Mouse (Mus musculus) kidney, embryonic 14.5 days (tissue): ENCODE data around the gene Triobp. TPM values are rescaled to one million over a fixed set of nuclear protein-coding genes. Genes with fewer than 3 reads are reported as not detected.

Experiments used
- ATAC-seq: fragments of 200-750 bp; cut with Nextera tagmentation; 2 replicates; pipeline ENCODE4 v1.8.0; 2017; ENCODE audit warnings: moderate number of reproducible peaks, mild to moderate bottlenecking, moderate TSS enrichment, moderate library complexity; ENCODE audit not compliant: low FRiP score, low TSS enrichment
- H3K27ac ChIP-seq: fragments of 300-500 bp; sonication (generic); 2 replicates; pipeline ENCODE4 v1.5.1; 2014; ENCODE audit warnings: low read depth, mild to moderate bottlenecking, low read length, moderate library complexity, mixed read lengths
- H3K27me3 ChIP-seq: fragments of 300-500 bp; sonication (generic); 2 replicates; pipeline ENCODE4 v1.6.1; 2014; ENCODE audit warnings: mild to moderate bottlenecking, low read length; ENCODE audit not compliant: control insufficient read depth, insufficient read depth
- H3K36me3 ChIP-seq: fragments of 300-500 bp; sonication (generic); 2 replicates; pipeline ENCODE4 v1.6.1; 2014; ENCODE audit warnings: low read length, mixed read lengths; ENCODE audit not compliant: control insufficient read depth, insufficient read depth
- H3K4me1 ChIP-seq: fragments of 300-500 bp; sonication (generic); 2 replicates; pipeline ENCODE4 v1.6.1; 2014; ENCODE audit warnings: low read length, mixed read lengths; ENCODE audit not compliant: control insufficient read depth, insufficient read depth
- H3K4me2 ChIP-seq: fragments of 300-500 bp; sonication (generic); replicated peaks from 2 replicates; pipeline ENCODE4 v1.6.1; 2014; ENCODE audit warnings: low read depth, mild to moderate bottlenecking, low read length
- H3K4me3 ChIP-seq: fragments of 300-500 bp; sonication (generic); 2 replicates; pipeline ENCODE4 v1.5.1; 2014; ENCODE audit warnings: mild to moderate bottlenecking, low read length
- H3K9ac ChIP-seq: fragments of 300-500 bp; sonication (generic); 2 replicates; pipeline ENCODE4 v1.6.1; 2014; ENCODE audit warnings: low read depth, mild to moderate bottlenecking, low read length, moderate library complexity
- H3K9me3 ChIP-seq: fragments of 300-500 bp; sonication (generic); 2 replicates; pipeline ENCODE4 v1.6.1; 2016; ENCODE audit warnings: low read length; ENCODE audit not compliant: control insufficient read depth
- WGBS: fragments of 180-500 bp; shearing (Covaris S2); extraction: QIAGEN DNeasy Blood & Tissue Kit; methylation state at CpG from one replicate; pipeline ENCODE4 v1.1.7; 2014; 5-methylcytosine and 5-hydroxymethylcytosine counted together
- polyA plus RNA-seq: library from polyadenylated mRNA; unstranded; fragments of >200 nt; fragmentation: Nextera tagmentation; extraction: Ambion mirVana; gene quantifications from 2 replicates; pipeline ENCODE4 v1.2.1, GENCODE M21; 2014

Triobp gene
- polyA plus RNA-seq, 1 experiment from 2014 or later, result 54.9 TPM

GRCm38 (mm10) chr15:78908982-78909381 is 38.5 kb upstream of the Triobp start:
- Histone ChIP-seq H3K9me3 (no peaks in the 10 kb centered on the region), H3K4me1 (no peaks in the 10 kb centered on the region), H3K36me3 (peaks cover 70% of the 10 kb centered on the region), H3K27me3 (no peaks in the 10 kb centered on the region), H3K9ac (no peak overlapping the region), H3K27ac (no peak overlapping the region), H3K4me2 (no peak overlapping the region), H3K4me3 (no peak overlapping the region)
- WGBS, result 91% methylated on average over 8 of the region's 8 CpGs
- ATAC-seq, result no peak

GRCm38 (mm10) chr15:78912040-78912439 is 35.5 kb upstream of the Triobp start:
- peaks cover 20% of the 10 kb centered on the region for H3K4me1 ChIP-seq
- 39% methylated on average over 9 of the region's 9 CpGs for WGBS
- H3K27me3 ChIP-seq, result no peaks in the 10 kb centered on the region
- ATAC-seq, result no peak
- no peaks in the 10 kb centered on the region for H3K9me3 ChIP-seq
- H3K4me2 ChIP-seq, result no peak overlapping the region
- no peak overlapping the region for H3K4me3 ChIP-seq
- H3K9ac ChIP-seq, result no peak overlapping the region
- peaks cover 41% of the 10 kb centered on the region for H3K36me3 ChIP-seq
- H3K27ac ChIP-seq, result no peak overlapping the region

GRCm38 (mm10) chr15:78913632-78914090 is 33.9 kb upstream of the Triobp start, which contains the start of gene Pdxp:
Gene Pdxp, plus strand, starts transcription at chr15:78913919.
- WGBS, result under 1% methylated on average over 51 of the region's 51 CpGs
- Histone ChIP-seq H3K27me3 (no peaks in the 10 kb centered on the region), H3K9me3 (no peaks in the 10 kb centered on the region), H3K4me2 (peak within 1 kb of the TSS; percentile 97), H3K4me1 (peaks cover 26% of the 10 kb centered on the region), H3K27ac (peak within 1 kb of the TSS; percentile 90), H3K4me3 (peak within 1 kb of the TSS; percentile 73), H3K36me3 (peaks cover 35% of the 10 kb centered on the region), H3K9ac (peak within 1 kb of the TSS; percentile 82)
- ATAC-seq, result peak; percentile 93

- Histone ChIP-seq H3K9me3 (no peaks in the 10 kb centered on the region), H3K27ac (peak overlapping the region; percentile 90), H3K4me2 (peak overlapping the region; percentile 97), H3K4me1 (peaks cover 26% of the 10 kb centered on the region), H3K36me3 (peaks cover 35% of the 10 kb centered on the region), H3K27me3 (no peaks in the 10 kb centered on the region), H3K9ac (peak overlapping the region; percentile 82), H3K4me3 (peak overlapping the region; percentile 73)
- under 1% methylated on average over 82 of the region's 87 CpGs for WGBS
- ATAC-seq, result peak; percentile 53
Measured at GRCm38 (mm10) chr15:78914091-78914822, 33.3 kb upstream of the Triobp start.

- Histone ChIP-seq H3K9me3 (no peaks in the 10 kb centered on the region), H3K4me1 (peaks cover 26% of the 10 kb centered on the region), H3K4me3 (peak overlapping the region; percentile 73), H3K9ac (peak overlapping the region; percentile 82), H3K27ac (no peak overlapping the region; the same call in 1 of the 2 replicates), H3K4me2 (peak overlapping the region; percentile 97), H3K36me3 (peaks cover 32% of the 10 kb centered on the region), H3K27me3 (no peaks in the 10 kb centered on the region)
- no peak for ATAC-seq
- 49% methylated on average over 8 of the region's 8 CpGs for WGBS
Measured at GRCm38 (mm10) chr15:78914823-78915659, 32.5 kb upstream of the Triobp start.

GRCm38 (mm10) chr15:78915660-78916017 is 31.9 kb upstream of the Triobp start:
- peak overlapping the region; percentile 97 for H3K4me2 ChIP-seq
- H3K36me3 ChIP-seq, result peaks cover 26% of the 10 kb centered on the region
- no peaks in the 10 kb centered on the region for H3K27me3 ChIP-seq
- H3K4me3 ChIP-seq, result peak overlapping the region; percentile 73
- peaks cover 28% of the 10 kb centered on the region for H3K4me1 ChIP-seq
- WGBS, result 3% methylated on average over 8 of the region's 8 CpGs
- 0 out of 2 replicates have a peak, but pooled peaks have one; percentile 8 for ATAC-seq
- H3K27ac ChIP-seq, result no peak overlapping the region
- no peaks in the 10 kb centered on the region for H3K9me3 ChIP-seq
- H3K9ac ChIP-seq, result peak overlapping the region; percentile 34; the same call in 1 of the 2 replicates

- no peak overlapping the region for H3K27ac ChIP-seq
- peak overlapping the region; percentile 97 for H3K4me2 ChIP-seq
- peaks cover 28% of the 10 kb centered on the region for H3K4me1 ChIP-seq
- no peak for ATAC-seq
- H3K36me3 ChIP-seq, result peaks cover 20% of the 10 kb centered on the region
- H3K9me3 ChIP-seq, result no peaks in the 10 kb centered on the region
- WGBS, result 63% methylated on average over 12 of the region's 12 CpGs
- H3K4me3 ChIP-seq, result peak overlapping the region; percentile 73
- H3K9ac ChIP-seq, result 0 out of 2 replicates have a peak overlapping the region, but pooled peaks have one; percentile 28
- no peaks in the 10 kb centered on the region for H3K27me3 ChIP-seq
Measured at GRCm38 (mm10) chr15:78916052-78916826, 31.3 kb upstream of the Triobp start.

GRCm38 (mm10) chr15:78918126-78918525 is 29.4 kb upstream of the Triobp start:
- Histone ChIP-seq H3K4me2 (no peak overlapping the region), H3K4me3 (no peak overlapping the region), H3K9me3 (no peaks in the 10 kb centered on the region), H3K27me3 (no peaks in the 10 kb centered on the region), H3K36me3 (peaks cover 18% of the 10 kb centered on the region), H3K27ac (no peak overlapping the region), H3K9ac (no peak overlapping the region), H3K4me1 (peaks cover 28% of the 10 kb centered on the region)
- 84% methylated on average over 23 of the region's 23 CpGs for WGBS
- no peak for ATAC-seq
